Mouse (Mus musculus) layer of hippocampus, adult 9-11 months (tissue): ENCODE measurements around the gene Ubac1.

Experiments
- DNase-seq: peaks from one replicate; pipeline ENCODE4 v3.0.0; 2022

Gene Ubac1

GRCm38 (mm10) chr2:26022626-26023025 lies 1.1 kb upstream of the Ubac1 start:
- DNase-seq, result no peak

GRCm38 (mm10) chr2:26022258-26022565 lies 665 bp upstream of the Ubac1 start:
- no peak for DNase-seq

- no peak for DNase-seq
Measured at GRCm38 (mm10) chr2:26020714-26021560, 610 bp downstream of the Ubac1 start.

DNA sequence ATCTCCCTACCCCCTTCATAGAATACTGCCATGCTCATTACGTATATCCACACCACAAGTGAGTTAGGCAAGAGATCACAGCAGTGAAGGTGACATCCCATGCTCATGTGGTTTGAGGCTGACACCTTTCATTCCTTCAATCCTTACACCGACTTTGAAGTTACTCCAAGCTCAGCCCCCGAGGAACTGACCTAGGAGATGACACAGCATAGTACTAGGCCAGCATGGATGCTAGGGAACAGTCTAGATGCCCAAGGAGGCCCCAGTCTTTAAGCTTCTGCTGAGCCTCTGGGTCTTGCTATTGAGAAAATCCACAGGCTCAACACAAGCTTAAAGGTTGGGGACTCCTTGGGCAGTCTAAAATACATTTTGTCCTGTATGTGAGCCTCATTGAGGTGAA lies 1.6 kb downstream of the Ubac1 start:
- no peak for DNase-seq

GRCm38 (mm10) chr2:26017326-26017725 lies 4.2 kb downstream of the Ubac1 start:
- no peak for DNase-seq

GRCm38 (mm10) chr2:26013674-26014073 lies 7.9 kb downstream of the Ubac1 start:
- DNase-seq, result no peak

GRCm38 (mm10) chr2:26011420-26011819 lies 10.1 kb downstream of the Ubac1 start:
- DNase-seq, result no peak

DNA sequence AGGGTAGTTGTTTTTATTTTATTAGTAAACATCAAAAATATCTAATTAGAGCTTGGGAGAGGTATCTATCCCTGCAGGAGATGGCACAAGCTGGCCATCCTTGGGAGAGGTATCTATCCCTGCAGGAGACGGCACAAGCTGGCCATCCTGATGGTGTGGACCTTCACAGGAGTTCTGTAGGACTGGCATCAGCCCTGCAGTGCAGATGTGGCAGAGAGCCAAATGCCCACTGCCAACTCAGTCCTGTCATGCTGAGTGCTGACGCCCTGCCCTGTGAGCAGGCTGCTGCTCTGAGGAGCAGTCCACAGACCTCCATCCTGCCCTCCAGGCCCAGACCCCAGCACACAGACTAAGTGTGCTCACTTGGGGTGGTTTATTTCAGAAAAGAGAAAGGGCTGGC lies 19.5 kb downstream of the Ubac1 start:
- DNase-seq, result no peak

GRCm38 (mm10) chr2:26001136-26001535 lies 20.4 kb downstream of the Ubac1 start:
- no peak for DNase-seq

DNA sequence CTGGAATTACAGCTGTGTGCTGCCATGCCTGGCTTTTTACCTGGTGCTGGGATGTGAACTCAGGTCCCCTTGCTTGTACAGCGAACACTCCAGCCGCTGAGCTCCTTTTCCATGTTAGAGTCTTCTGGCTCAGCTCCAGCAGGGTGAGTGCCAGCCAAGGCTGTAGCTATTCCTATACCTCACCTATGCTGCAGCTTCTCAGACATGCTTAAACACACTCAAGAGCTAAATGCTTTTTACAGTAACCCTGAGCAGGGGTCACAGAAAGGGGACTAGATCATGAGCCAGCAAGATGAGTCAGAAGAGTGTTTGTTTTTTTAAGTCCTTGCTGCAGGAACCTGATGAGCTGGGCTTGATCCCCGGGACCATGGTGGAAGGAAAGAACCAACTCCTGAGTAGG lies 23.8 kb downstream of the Ubac1 start:
- no peak for DNase-seq

DNA sequence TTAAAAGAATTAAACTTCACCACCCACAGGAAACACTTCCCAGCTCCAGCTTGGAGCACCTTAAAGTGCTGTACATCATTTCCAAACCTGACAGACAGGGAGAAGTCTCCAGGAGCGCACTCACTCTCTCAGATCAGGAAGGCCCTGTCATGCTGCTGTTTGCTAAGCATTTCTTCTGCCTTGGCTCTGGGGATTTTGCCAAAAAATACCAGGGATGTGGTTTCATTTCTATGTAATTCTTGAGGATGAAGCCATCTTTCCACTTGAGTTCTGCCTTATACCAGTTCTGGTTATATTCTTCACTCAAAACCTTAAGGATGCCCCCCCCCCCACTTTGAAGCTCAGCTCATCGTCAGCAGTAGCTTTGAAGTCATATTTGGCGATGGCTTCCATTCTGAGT lies 26.8 kb downstream of the Ubac1 start:
- DNase-seq, result no peak

GRCm38 (mm10) chr2:25992285-25992684 lies 29.3 kb downstream of the Ubac1 start:
- DNase-seq, result no peak

GRCm38 (mm10) chr2:25989651-25990050 lies 31.9 kb downstream of the Ubac1 start:
- DNase-seq, result no peak

DNA sequence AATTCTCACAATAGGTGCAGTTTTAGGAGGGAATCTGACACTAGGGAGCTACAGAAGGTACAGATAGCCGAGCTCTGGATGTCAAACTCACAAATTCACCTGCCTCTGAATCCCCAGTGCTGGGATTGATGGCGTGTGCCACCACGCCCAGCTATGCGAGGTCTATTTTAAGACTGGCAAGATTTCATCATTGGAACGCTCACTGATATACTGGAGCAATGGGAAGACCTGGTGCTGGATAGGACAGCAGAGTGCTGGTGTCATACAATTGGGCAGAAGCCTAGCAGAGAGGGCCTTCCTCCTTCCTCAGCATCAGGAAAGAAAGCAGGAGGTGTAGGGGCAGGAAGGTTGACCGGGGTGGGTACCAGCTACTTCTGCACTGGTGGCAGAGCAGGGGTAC lies 33.7 kb downstream of the Ubac1 start:
- DNase-seq, result no peak

DNA sequence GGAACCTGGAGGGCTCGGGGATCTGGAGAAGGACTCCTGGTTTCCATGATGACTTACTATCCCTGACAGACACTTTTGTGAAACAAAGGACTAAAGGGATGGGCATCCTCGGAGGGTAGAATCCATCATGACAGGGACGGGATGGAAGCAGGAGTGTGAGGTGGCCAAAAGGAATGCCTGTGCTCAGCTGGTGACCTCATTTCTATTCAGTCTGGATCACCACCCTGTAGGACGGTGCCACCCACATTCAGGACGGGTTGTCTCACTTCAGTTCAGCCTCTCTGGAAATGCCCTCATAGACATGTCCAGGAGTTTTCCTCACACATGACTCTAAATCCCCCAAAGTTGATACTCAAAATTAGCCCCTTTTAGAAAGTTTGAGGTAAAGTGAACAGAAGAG lies 34.9 kb downstream of the Ubac1 start:
- no peak for DNase-seq

DNA sequence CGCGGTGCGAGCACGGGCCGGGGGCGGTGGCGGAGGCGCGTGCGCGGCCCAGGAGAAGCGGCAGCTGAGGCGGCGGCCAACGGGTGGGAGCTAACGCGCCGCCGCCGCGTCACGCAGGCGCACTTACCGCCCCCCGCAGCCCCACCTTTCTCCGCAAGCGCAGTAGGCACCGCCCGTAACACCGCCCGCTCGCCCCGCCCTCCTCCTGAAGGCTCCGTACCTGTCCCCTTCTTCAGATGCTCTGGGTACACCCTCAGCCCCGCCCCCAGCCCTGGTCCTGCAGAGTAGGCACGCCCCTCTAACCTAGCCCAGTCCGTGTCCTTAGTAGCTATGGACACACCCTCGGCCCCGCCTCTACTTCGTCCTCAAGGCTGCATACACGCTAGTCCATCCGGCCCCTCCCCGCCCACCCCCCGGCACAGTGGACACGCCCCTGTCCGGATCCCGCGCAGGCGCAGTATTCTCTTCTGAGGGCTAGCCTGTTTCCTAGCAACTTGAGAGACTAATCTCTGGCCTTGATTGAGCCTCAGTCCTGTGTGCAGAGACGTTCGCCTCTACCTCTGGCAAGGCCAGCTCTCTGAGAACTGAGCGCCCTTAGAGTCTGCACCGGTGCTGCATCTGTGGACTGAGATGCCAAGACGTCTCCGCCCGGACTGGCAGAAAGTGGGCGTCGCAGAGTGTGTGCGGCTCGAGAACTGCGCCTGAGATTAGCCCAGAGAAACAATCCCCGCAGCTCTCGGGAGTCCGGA lies 38.2 kb downstream of the Ubac1 start, which contains the start of gene Camsap1:
TSS of gene Camsap1 (minus strand) at position 124 of the 749 bp plus-strand sequence.
- peak; percentile 100 for DNase-seq

- no peak for DNase-seq
Measured at GRCm38 (mm10) chr2:25982426-25983091, 39.0 kb downstream of the Ubac1 start.

- DNase-seq, result peak; percentile 40
Measured at GRCm38 (mm10) chr2:25982052-25982425, 39.5 kb downstream of the Ubac1 start.

DNA sequence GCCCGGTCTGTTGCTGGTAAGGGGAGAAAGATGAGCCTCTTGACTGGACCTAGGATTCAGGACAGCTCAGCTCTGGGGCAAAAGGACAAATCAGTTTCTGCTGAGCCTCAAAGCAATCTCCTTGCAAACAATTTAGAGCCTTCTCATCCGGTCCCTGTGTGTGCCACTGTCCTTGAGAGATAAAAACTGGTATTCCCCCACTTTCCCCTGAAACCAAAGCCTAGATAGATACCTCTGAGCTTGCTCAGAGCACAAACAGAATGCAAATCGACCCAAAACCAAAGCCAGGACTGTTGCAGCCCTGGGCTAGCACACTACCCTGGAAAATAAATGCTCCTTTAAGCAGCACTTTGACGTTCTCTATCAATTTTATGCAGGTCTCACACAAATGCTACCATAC lies 42.5 kb downstream of the Ubac1 start:
- DNase-seq, result no peak

DNA sequence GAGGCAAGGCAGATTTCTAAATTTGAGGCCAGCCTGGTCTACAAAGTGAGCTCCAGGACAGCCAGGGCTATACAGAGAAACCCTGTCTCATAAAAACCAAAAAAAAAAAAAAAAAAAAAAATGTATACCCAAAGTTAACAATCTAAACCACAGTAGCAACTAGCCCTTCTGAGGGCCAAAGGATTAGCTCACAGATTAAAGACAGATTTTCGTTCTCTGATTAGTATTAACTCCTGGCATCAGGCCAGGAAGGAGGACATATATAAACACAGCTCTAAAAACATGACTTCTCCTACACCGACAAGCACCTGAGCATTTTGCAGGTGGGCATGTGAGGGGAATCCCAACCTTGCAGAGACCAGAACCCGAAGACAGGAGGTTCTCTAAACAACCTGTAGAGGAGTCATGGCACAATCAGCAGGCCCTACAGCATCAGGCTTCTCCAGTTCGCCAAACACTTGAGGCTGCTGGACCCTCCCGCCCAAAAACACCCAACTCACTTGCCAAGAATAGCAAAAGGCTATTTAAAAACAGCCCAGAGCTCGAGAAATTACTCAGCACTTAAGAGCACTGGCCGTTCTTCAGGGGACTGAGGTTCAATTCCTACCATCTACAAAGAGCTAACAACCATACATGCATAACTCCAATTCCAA lies 43.8 kb downstream of the Ubac1 start:
- no peak for DNase-seq

DNA sequence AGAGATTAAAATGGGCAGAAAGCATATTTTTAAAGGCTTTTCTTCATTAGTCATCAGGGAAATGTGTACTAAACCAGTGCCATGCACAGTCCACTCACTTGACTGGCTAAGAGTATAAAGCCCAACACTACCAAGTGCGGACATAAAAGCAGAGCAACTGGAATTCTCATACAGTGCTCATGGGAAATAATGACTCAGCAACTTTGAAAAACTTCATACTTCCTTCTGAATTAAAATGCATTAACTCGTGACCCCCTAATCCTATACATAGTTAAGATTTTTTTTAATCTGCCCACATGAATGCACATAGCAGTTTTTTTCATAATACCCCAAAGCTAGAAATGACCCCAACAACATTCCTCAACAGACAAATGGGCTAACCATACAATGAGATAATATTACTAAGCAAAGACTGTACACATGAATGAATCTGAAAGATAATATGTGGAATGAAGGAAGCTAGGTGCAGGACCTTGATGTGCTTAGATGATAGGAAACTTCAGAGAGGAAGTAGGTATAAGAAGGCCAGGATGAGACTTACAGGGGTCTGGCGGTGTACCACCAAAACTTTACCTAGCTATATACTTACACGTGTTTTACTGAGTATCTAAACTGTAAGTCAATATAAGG lies 46.3 kb downstream of the Ubac1 start:
- DNase-seq, result no peak

- peak; percentile 70 for DNase-seq
Measured at GRCm38 (mm10) chr2:25970426-25970825, 51.1 kb downstream of the Ubac1 start.

DNA sequence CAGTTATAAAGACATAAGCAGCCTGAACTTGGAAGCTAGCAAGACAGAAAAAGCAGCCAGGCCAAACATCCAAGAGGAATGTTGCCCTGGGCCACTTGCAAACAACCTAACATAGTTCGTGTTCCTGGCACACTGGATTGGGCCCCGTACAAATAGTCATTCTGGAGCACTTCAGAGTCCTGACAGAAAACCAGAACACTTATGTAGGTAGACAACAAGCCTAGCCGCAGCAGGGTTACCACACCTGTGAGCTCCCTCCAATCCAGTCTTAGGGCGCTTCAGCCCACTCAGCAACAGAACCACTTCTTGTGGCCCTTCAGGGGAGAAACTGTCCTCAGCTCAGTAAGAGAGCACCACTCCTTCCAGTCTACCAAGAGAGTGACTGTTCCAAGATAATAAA lies 52.2 kb downstream of the Ubac1 start:
- no peak for DNase-seq
